Mouse (Mus musculus): ENCODE results near the gene Invs.
A peak's percentile ranks its signal among the peaks of the same experiment; 100 is the strongest.

The Invs gene

DNA sequence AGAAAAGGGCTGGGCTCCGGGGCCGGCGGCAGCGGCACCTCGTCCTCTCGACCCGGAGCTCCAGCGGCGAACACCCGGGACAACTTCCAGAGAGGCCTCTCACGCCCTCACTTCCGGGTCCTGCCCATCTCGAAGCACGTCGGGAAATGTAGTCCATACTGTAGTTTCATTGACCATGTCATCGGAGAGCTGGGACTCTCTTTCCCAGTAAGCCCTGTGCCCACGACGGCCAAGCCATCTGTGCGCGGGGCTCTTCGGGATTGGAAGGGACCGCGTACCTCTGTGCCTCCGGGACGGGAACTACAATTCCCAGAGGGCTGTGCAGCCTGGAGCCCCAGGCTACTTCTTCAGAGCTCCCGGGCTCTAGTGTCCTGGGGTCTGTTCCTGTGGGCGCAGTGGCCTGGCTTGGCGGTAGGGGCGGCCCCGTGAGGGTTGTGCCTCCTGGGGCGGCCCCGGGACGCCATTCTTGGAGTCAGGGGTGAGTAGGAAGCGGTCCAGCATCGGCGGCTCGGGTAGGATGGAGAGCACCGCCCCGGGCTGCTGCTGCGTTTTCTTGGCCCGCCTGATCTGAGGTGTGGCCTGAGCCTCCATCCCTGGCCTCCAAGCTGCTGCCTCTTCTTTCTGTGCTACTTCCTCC lies at the start of gene Invs, which contains the start of gene Erp44:
TSS of gene Invs (plus strand) at position 263 of the 637 bp plus-strand sequence.
TSS of gene Erp44 (minus strand) at position 61 of the 637 bp plus-strand sequence.
- peak; percentile 98 for DNase-seq

DNA sequence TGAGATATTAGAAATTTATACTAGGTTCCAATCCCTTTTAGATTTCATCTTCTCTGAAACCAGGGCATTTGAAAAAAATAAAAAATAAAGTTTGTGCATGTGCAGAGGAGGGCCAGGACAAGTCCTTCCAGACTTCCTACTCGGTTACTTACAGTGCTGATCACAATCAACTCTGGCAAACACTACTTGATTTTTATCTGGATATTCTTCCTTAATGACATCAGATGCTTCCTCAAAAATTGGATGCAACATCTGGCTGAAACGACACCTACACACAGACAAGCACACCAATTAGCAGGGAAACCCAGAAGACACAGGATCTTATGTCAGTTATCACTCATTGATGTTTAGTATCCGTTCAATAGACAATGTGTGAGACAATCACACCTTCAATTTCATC lies 42.8 kb upstream of the Invs start:
- DNase-seq: no peak

DNA sequence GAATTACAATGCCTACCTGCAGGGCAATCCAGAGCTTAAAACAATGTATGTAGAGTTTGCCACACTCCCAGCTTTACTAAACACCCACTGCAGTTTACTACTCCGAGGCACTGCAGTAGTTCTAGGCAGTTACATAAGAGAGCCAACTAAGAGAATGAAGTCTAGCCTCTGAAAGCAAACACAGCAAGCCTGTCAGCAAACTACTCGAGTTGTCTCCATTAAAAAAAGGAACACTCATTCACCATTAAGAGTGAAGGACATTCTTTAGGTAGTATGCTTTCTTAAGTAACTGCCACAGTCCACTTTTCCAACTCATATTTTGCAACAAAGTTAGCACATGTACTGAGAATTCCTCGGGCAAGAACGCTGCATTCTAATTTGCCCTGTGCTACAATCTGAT lies 40.5 kb upstream of the Invs start:
- no peak for DNase-seq

DNA sequence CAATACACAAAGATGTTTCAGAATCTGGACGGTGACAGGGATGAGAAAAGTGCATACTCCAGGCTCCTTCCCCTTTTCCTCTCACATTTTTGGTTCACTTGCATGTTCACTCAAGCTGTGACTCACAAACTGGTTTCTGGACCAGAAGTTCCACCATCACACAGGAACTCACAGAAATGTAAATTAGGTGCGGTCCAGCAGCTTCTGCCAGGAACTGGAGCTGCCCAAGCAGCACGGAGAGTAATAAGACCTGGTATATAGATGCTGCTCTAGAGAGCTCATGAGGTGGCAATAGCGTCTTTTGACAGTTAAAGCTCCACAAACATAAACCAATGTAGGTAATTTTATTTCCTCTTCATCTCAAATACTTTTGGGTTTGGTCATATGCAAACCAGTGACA lies 37.1 kb upstream of the Invs start:
- no peak for DNase-seq

DNA sequence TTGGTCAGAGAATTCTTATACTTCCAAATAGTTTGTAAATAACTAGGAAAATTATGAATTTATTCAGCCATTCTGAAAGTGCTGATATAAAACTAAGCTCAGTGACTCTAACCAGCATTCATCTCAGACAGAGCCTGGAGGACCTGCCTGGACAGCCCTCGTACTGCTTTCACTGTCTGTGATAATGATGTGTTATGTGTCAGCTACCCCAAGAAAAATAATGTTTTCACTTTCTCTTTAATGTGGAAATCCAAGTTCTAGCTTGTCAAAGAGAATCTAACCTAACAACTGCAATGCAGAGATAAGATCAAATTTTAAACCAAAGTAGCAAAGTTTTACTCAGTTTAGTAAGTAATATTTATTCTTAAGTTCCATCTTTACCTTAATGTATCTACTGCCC lies 35.8 kb upstream of the Invs start:
- no peak for DNase-seq

DNA sequence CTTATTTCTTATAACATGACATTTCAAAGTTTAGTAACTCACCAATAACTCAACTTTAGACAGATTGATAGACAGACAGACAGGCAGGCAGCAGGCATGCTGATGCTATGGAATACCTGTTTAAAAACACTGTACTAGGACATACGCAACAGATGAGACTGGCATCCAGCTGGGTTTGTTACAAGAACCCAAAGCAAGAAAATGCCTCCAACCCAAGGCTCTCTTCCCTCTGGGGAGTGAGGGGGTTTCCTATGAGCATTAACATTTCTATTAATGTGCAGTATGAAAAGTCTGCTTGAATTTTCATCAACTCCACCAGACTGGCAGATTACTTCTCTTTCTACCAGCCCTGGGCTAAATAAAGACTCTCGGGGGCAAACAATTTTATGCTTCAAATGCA lies 35.3 kb upstream of the Invs start:
- no peak for DNase-seq

DNA sequence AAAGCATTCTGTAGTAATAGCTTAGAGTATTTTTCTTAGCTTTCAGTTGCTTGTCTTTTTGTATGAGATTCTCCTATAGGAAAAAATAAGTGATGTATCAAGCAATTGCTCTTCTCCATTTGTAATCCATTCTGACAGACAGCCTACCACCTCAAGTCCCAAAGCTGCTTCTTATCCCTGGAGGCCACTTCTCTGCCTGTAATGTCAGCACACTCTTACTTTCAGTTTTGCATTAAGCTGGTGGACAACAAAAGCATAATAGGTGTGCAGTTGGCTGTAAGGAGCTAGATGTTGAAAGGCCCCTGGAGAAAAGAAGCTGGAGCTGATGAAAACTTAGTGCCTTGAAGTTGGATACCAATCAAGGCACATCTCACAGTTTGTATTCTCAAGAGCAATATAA lies 26.3 kb upstream of the Invs start:
- no peak for DNase-seq

DNA sequence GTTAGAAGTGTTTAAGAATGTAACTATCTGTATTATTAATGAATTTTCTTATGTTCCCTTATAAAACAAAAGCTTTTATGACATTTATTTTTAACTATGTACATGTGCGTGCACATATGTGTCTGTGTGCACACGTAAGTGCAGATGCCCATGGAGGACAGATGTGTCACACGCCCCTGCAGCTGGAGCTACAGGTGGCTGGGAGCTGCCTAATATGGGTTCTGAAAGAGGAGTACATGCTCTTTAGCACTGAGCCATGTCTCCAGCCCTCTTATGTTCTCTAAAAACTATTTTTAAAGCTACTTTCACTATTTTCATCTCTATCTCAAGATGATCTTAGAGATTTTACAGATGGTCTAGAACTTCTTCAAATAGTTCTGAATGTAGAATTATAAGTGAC lies 21.5 kb upstream of the Invs start:
- no peak for DNase-seq

DNA sequence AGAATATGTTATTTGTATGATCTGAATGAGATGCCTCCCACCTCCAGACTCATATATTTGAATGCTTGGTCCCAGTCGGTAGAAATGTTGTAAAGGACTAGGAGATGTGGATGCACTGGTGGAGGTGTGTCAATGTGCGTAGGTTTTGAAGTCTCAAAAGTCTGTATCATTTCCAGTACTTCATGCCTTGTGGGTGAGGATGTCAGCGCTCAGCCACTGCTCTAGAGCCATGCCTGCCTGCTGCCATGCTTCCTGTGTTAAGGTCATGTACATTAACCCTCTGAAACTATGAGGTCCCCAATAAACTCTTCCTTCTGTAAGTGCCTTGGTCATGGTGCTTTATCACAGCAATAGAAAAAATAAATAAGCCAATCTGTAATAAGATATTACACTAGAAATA lies 11.9 kb upstream of the Invs start:
- no peak for DNase-seq

DNA sequence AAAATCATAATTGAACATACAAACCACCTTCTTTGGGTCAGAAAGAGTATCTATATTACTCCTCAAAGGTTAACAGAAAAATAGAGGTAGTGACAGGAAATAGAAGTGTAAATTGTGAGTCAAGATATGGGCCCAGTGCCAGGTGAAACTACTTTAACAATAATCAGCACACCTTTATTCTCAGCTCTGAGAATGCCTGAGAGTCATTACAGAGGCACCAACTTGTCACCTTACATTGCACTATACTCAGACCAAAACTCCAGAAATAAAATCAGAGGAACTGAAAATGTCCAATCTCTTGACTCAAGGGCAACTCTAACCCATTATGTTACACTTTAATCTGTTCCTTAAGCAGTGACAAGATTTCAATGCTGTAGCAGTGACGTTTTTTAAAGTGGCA lies 11.4 kb upstream of the Invs start:
- no peak for DNase-seq

DNA sequence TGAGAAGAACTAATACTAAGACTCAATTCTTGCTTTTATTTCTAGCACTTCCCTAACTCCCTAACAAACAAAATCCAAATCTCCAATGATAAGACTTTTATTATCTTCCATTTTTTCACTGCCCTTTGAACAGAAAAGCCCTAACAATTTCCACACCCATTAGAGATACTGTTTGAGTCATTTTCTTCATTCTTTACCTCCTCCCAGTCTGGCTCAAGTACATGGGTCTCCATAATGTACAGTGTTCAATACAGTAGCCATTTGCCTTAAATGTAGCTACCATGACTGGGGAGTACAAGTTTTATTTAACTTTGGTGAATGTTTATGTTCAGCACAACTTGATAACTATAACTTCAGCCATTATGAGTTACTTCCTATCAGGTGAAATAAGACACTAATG lies 9.0 kb upstream of the Invs start:
- DNase-seq: no peak

DNA sequence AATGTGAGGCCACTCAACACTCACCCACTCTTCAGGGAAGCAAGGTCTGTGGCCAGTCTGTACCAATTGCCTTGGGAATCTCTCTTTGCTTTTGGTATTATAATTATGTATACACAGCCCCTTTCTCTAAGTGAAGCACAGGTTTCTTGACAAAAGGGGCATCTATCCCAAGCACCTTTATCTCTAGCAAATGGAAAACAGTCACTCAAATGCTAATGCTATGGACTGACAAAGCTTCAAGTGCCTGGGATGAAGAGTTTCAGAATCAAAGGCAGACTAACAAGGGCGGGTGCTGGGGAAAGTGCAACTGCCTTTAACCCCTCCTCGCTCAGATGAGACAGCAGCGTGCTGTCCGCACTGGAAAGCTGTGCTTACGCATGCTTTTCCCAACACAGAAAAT lies 7.7 kb upstream of the Invs start:
- no peak for DNase-seq

DNA sequence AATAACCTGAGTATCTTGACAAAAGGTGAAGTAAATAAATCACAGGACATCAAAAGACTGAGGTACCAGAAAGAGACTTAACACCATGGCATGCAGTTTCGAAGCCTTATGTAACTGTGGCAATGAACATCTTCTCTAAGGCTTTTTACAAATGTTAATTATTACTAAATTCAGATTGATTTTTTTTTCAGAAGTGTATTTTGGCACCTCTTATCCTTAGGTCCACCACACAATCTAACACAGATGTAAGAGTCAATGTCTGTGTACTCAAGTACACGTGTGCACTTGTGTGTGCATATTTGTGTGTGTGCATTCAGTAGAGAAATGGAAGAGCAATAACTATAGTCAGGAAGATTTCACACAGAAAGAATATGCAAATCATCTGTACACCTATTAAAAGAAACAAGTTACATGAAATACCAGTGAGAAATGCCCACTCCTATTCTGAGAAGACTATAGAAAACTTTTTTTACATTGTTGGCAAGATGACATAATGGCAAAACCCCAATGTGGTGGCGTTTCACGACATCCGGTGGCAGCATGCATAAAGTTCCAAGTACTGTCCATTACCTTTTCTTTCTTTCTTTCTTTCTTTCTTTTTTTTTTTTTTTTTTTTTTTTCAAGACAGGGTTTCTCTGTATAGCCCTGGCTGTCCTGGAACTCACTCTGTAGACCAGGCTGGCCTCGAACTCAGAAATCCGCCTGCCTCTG lies 6.3 kb upstream of the Invs start:
- no peak for DNase-seq

DNA sequence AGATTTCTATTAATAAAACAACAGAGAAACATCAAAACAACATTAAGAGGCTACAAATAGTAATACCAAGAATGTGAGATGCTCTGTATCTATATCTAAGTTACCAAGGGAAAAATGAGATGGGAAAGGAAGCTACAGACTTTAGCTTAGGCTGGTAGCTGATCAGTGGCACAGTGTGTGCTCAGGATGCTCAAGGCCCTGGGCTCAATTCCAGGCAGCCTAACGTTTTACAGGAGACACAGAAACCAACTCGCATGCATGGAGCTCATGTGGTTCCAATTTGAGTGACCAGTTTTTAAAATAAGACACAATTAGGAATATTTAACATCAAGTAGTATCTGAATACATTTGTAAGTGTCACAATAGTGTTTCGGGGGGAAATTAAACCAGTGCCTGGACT lies 3.8 kb upstream of the Invs start:
- no peak for DNase-seq

DNA sequence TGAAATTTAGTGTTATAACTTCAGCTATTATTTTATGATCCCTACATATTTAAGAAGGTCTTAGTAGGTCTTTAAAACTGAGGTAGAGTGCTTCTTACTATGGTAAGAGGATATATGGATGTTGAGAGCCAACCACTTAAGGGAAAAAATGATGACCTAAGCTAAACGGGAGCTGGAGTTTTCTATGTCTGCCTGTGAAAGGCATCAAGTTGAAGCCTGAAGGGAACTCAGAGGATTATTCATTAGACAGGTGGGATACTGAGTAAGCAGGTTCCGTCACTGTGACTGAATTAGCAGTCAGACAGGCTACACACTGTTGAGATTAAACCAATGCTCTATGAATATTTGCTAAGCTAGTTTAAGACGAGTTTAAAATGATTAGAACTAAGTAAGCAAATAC lies 2.5 kb upstream of the Invs start:
- DNase-seq: no peak

DNA sequence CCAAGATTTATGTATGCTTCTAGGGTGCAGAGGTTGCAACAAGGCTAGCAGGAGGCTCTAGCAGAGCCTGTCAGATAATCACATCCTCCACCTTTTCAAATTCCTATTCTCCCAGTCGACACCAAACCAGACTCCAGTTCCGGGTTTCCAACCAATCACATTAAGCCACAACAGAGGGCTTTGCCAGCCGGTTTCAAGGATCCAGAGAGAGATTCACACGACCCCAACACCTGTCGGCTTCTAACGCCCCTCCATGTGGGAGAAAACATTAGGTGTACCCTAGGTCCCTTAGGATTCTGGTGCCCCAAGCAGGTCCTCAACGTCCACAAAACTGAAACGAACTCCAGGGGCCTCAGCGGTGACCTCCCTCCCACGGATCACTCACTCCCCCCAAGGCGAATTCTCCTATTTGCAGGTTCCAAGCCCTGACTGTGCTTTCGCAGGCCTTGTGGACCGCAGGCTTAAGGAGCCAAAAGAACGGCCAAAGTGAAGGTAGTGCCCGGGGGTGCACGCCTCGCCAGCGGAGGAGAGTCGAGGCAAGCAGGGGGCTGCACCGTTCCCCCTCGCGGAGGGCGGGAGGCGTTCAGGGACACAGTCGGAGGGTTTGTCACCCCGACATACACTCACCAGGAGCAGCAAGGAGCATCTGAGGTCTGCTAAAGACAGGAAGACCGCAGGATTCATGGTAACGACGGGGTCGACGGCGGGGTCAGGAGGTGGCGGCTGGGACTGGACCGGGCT lies 633 bp upstream of the Invs start:
- no peak for DNase-seq

DNA sequence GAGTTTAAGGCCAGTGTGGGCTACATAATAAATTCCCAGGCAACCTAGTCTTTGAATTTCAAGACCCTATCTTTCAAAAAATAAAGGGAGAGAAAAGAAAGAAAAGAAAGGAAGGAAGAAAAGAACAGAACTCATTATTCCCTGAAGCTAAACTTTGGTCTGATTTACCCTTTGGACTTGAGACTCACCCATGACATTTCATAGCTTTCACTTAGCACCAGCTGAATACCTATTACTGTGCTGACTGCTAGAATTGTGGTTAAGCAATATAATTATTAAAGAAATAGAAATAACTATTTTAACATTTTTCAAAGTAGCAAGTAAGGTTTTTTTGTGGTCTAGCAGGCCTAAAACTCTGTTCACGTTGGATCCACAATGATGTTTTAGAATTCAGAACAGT lies 1.6 kb downstream of the Invs start:
- no peak for DNase-seq

DNA sequence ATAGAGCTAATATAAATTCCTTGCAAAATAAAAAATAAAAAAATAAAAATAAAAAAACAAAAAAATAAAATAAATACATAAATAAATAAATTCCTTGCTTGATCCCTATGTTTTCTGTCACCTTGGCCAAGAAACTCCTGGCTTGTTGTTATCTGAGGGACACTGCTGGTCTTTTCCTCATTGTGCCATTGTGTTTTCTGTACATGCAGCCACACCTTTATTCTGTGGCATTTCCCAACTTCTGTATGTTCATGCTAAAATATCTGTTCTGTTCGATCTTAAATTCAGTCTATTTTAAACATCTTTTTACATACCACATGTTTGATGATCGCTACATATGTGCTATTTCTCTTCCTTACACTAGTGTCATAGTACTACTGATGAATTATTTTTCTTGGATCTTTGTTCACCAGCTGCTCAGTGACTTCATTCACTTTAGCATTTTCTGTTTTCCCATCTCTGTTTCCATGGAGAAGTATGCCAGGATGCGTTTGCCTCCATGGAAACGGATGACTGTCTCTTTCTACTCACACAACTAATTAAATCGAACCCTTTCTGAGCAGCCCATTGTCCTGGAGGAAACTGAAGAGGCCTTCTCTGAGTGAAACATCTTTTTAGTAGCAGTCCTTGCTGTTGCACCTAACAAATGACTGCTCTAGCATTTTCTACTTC lies 7.7 kb downstream of the Invs start:
- DNase-seq: no peak

DNA sequence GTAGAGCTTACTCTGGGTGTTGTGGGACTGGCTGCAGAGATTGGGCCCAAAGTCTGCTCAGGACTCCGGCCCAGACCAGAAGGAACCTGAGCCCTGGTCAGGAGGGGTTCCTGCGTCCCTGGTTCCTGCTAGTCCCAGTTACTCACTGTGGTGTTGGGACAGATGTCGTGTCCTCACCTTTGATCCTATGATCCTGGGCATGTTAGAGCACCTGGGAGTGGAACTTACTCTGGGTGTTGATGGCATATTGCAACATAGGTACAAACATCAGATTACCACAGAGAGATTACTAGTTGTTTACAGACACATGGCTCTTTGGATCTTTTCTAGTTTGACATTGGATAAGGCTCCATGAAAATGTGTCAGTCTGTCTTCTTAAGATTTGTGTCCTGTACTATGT lies 35.3 kb downstream of the Invs start:
- no peak for DNase-seq

DNA sequence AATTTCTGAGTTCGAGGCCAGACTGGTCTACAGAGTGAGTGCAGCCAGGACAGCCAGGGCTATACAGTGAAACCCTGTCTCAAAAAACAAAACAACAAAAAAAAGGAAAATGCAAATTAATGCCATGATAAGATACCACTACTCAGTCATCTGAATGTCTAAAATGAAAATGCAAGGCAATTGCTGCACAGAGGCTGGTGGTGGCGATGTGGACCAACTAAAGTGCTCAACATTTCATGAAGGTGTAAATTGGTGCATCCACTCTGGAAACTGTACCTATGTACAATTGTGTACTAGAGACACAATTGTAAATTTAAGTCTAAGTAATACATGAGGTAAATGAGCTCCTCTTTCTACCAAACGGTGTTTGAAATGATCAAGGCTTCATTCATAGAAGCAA lies 36.5 kb downstream of the Invs start:
- DNase-seq: no peak

DNA sequence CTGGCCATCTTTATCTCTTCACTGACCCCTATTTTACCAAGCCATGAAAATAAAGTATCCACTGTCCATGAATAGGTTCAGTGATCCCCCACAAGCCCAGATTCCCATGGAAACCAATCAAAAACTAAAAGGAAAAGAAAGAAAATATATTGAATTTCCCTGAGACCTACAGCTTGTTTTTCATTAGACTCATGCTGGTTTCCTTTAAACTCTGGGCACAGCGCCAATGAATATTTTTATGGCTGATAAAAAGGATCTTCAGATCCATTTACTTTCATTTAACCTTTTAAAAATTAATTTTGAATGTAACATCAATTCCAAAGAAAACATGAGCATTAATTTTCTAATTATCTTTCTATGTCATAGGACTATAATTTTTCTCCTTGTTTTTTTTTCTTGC lies 41.7 kb downstream of the Invs start:
- DNase-seq: peak; percentile 8

DNA sequence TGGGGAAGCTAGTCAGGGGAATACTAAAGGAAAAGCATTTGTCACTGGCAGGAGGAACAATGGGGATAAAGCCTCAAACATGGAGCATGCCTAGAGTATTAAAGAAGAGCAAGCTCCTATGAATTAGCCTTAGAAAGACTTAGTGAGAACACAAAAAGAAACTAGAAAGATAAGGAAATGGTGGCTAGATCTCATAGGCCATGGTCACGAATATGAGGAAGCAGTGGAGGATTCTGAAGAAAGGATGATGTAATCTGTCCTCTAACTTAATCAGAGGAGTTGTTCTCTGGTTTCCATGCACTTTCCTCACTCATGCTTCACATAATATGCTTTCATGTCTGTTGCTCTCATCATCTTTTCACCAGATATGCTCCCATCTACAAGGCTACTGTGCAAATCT lies 42.5 kb downstream of the Invs start:
- DNase-seq: no peak

DNA sequence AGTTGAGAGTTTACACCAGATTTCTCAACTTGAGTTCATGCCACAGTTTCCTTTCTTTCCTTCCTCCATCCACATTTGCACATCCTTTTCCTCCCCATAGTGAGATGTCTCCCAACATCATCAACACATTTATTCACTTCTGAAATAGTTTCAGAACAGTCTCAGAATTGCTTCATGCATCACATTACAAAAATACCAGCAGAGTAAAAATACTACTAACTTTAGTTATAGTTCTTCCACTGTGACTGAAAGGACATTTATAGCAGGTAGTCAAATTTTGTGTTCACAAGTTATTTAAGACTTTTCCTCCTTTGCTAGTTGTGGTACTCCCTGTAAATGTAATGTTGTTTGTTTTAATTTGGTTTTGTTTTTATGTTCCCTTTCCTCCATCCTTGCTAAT lies 47.6 kb downstream of the Invs start:
- no peak for DNase-seq

DNA sequence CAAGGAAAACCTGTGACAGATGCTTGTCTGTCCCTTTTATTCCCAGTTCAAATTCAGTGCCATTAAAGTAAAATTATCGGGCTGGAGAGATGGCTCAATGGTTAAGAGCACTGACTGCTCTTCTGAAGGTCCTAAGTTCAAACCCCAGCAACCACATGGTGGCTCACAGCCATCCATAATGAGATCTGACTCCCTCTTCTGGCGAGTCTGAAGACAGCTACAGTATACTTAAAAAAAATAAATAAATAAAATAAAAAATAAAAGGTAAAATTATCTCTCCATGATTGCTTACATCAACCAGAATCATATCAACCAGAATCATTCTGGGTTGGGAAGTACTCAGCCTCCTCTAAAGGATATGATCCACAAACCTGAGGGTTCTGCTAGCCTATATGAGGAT lies 48.5 kb downstream of the Invs start:
- DNase-seq: no peak
